Mouse (Mus musculus) CH12.LX (cell line): ENCODE measurements around the gene Sept9. TPM values are rescaled to one million over a fixed set of nuclear protein-coding genes. Genes with fewer than 3 reads are reported as not detected.

Experiments used
- DNase-seq: peaks from one replicate; pipeline ENCODE4 v3.0.0-alpha.2; 2013; ENCODE audit errors: extremely low read depth
- H3K27ac ChIP-seq: 2 replicates; pipeline ENCODE4 v1.5.1; 2012; ENCODE audit warnings: low read depth, mild to moderate bottlenecking, control low read depth, moderate library complexity; ENCODE audit not compliant: insufficient read depth
- H3K27me3 ChIP-seq: replicated peaks from 2 replicates; pipeline ENCODE3; 2012; ENCODE audit warnings: inconsistent platforms
- H3K36me3 ChIP-seq, 2 experiments: replicated peaks in 1 of 2; 2 replicates each; pipeline versions ENCODE3 to v1.6.1; 2012; ENCODE audit warnings: inconsistent platforms in 1 of 2, low read length in 1 of 2, mild to moderate bottlenecking in 1 of 2, mixed read lengths in 1 of 2, moderate library complexity in 1 of 2; ENCODE audit not compliant: control insufficient read depth in 1 of 2, insufficient read depth in 1 of 2
- H3K4me1 ChIP-seq, 2 experiments: 2 replicates each; pipeline ENCODE4 v1.6.1; 2012; ENCODE audit warnings: inconsistent platforms in 1 of 2, moderate library complexity in 1 of 2; ENCODE audit not compliant: insufficient read depth in 2 of 2, control insufficient read depth in 1 of 2
- H3K4me2 ChIP-seq: 2 replicates; pipeline ENCODE4 v1.6.1; 2012; ENCODE audit warnings: low read depth, mild to moderate bottlenecking, control low read depth; ENCODE audit not compliant: poor library complexity, insufficient read depth, severe bottlenecking
- H3K4me3 ChIP-seq, 3 experiments: fragments of 150-350 bp in 1 of 3; sonication (generic) in 1 of 3; replicated peaks in 1 of 3; 2 replicates each; pipeline versions ENCODE3 to v1.5.1; 2011 to 2012; ENCODE audit warnings: low read depth in 2 of 3, low read length in 2 of 3, mild to moderate bottlenecking in 2 of 3, moderate library complexity in 2 of 3, control low read depth in 1 of 3, improper control_type of control experiment in 1 of 3, inconsistent platforms in 1 of 3, mixed read lengths in 1 of 3; ENCODE audit not compliant: poor library complexity in 1 of 3
- H3K79me2 ChIP-seq: replicated peaks from 2 replicates; pipeline ENCODE4 v1.6.1; 2012; ENCODE audit warnings: mild to moderate bottlenecking, moderate library complexity; ENCODE audit not compliant: control insufficient read depth, poor library complexity, insufficient read depth, severe bottlenecking; ENCODE audit errors: extremely low read depth
- H3K9ac ChIP-seq: 2 replicates; pipeline ENCODE4 v1.6.1; 2012; ENCODE audit warnings: low read depth, mild to moderate bottlenecking, control low read depth, moderate library complexity; ENCODE audit not compliant: insufficient read depth
- H3K9me3 ChIP-seq: replicated peaks from 2 replicates; pipeline ENCODE3; 2012; ENCODE audit warnings: low read length, inconsistent platforms, mixed read lengths
- BHLHE40 ChIP-seq: IDR thresholded peaks from 2 replicates; pipeline ENCODE4 v1.6.1; 2011; ENCODE audit warnings: mild to moderate bottlenecking, low read depth, low read length, improper control_type of control experiment
- CHD1 ChIP-seq: IDR thresholded peaks from 2 replicates; pipeline ENCODE4 v1.6.1; 2012; ENCODE audit warnings: low read depth, low read length, improper control_type of control experiment, inconsistent platforms
- CHD2 ChIP-seq: IDR thresholded peaks from 2 replicates; pipeline ENCODE4 v1.6.1; 2011; ENCODE audit warnings: low read length, improper control_type of control experiment
- CTCF ChIP-seq, 2 experiments: IDR thresholded peaks in 1 of 2; conservative IDR thresholded peaks in 1 of 2; 2 replicates each; pipeline ENCODE4 v1.5.1; 2011 to 2012; ENCODE audit warnings: low read depth in 2 of 2, low read length in 2 of 2, improper control_type of control experiment in 1 of 2, inconsistent platforms in 1 of 2, mild to moderate bottlenecking in 1 of 2, moderate library complexity in 1 of 2
- E2F4 ChIP-seq: IDR thresholded peaks from 2 replicates; pipeline ENCODE4 v1.6.1; 2011; ENCODE audit warnings: low read depth, low read length, improper control_type of control experiment; ENCODE audit not compliant: insufficient replicate concordance
- ELF1 ChIP-seq: IDR thresholded peaks from 2 replicates; pipeline ENCODE4 v1.6.1; 2014; ENCODE audit warnings: low read depth, mild to moderate bottlenecking, inconsistent platforms, low read length, improper control_type of control experiment
- EP300 ChIP-seq: IDR thresholded peaks from 2 replicates; pipeline ENCODE4 v1.6.1; 2011; ENCODE audit warnings: low read length, improper control_type of control experiment
- ETS1 ChIP-seq: conservative IDR thresholded peaks from 2 replicates; pipeline ENCODE4 v1.6.1; 2012; ENCODE audit warnings: low read depth, mild to moderate bottlenecking, inconsistent platforms, low read length, improper control_type of control experiment, moderate library complexity
- GABPA ChIP-seq: IDR thresholded peaks from 2 replicates; pipeline ENCODE4 v1.6.1; 2012; ENCODE audit warnings: low read depth, low read length, improper control_type of control experiment, inconsistent platforms; ENCODE audit not compliant: insufficient replicate concordance
- IRF4 ChIP-seq: IDR thresholded peaks from 2 replicates; pipeline ENCODE4 v1.6.1; 2014; ENCODE audit warnings: low read depth, mild to moderate bottlenecking, inconsistent platforms, low read length, improper control_type of control experiment
- JUN ChIP-seq: IDR thresholded peaks from 2 replicates; pipeline ENCODE4 v1.6.1; 2011; ENCODE audit warnings: low read depth, mild to moderate bottlenecking, low read length, improper control_type of control experiment, moderate library complexity; ENCODE audit not compliant: insufficient read depth
- JUND ChIP-seq: conservative IDR thresholded peaks from 2 replicates; pipeline ENCODE4 v1.6.1; 2011; ENCODE audit warnings: low read depth, low read length, improper control_type of control experiment
- MAFK ChIP-seq: IDR thresholded peaks from 2 replicates; pipeline ENCODE4 v1.6.1; 2011; ENCODE audit warnings: low read length, improper control_type of control experiment; ENCODE audit not compliant: insufficient replicate concordance
- MAZ ChIP-seq: IDR thresholded peaks from 2 replicates; pipeline ENCODE4 v1.6.1; 2012; ENCODE audit warnings: low read depth, mild to moderate bottlenecking, inconsistent platforms, low read length, improper control_type of control experiment, moderate library complexity
- MEF2A ChIP-seq: IDR thresholded peaks from 2 replicates; pipeline ENCODE4 v1.6.1; 2014; ENCODE audit warnings: low read depth, mild to moderate bottlenecking, inconsistent platforms, low read length, improper control_type of control experiment, borderline replicate concordance
- MXI1 ChIP-seq: IDR thresholded peaks from 2 replicates; pipeline ENCODE4 v1.6.1; 2011; ENCODE audit warnings: mild to moderate bottlenecking, low read depth, low read length, improper control_type of control experiment
- MYC ChIP-seq: IDR thresholded peaks from 2 replicates; pipeline ENCODE4 v1.6.1; 2011; ENCODE audit warnings: low read depth, mild to moderate bottlenecking, improper control_type of control experiment, low read length
- NELFE ChIP-seq: IDR thresholded peaks from 2 replicates; pipeline ENCODE4 v1.6.1; 2011; ENCODE audit warnings: low read depth, low read length, improper control_type of control experiment
- NRF1 ChIP-seq: IDR thresholded peaks from 2 replicates; pipeline ENCODE4 v1.6.1; 2014; ENCODE audit warnings: low read depth, mild to moderate bottlenecking, inconsistent platforms, low read length, improper control_type of control experiment, moderate library complexity
- POLR2A ChIP-seq: IDR thresholded peaks from 2 replicates; pipeline ENCODE4 v1.6.1; 2011; ENCODE audit warnings: low read depth, mild to moderate bottlenecking, improper control_type of control experiment, low read length
- POLR2AphosphoS2 ChIP-seq: IDR thresholded peaks from 2 replicates; pipeline ENCODE4 v1.6.1; 2011; ENCODE audit warnings: low read depth, low read length, improper control_type of control experiment
- RAD21 ChIP-seq: IDR thresholded peaks from 2 replicates; pipeline ENCODE4 v1.6.1; 2011; ENCODE audit warnings: low read depth, mild to moderate bottlenecking, low read length, improper control_type of control experiment, moderate library complexity
- RCOR1 ChIP-seq: conservative IDR thresholded peaks from 2 replicates; pipeline ENCODE4 v1.6.1; 2012; ENCODE audit warnings: low read depth, mild to moderate bottlenecking, inconsistent platforms, low read length, improper control_type of control experiment
- SIN3A ChIP-seq: IDR thresholded peaks from 2 replicates; pipeline ENCODE4 v1.6.1; 2012; ENCODE audit warnings: low read length, improper control_type of control experiment, inconsistent platforms
- SMC3 ChIP-seq: IDR thresholded peaks from 2 replicates; pipeline ENCODE4 v1.6.1; 2011; ENCODE audit warnings: low read depth, low read length, improper control_type of control experiment
- TBP ChIP-seq: conservative IDR thresholded peaks from 2 replicates; pipeline ENCODE4 v1.6.1; 2011; ENCODE audit warnings: low read depth, low read length, improper control_type of control experiment
- TCF12 ChIP-seq: IDR thresholded peaks from 2 replicates; pipeline ENCODE4 v1.6.1; 2014; ENCODE audit warnings: low read depth, mild to moderate bottlenecking, inconsistent platforms, low read length, improper control_type of control experiment
- UBTF ChIP-seq: IDR thresholded peaks from 2 replicates; pipeline ENCODE4 v1.6.1; 2012; ENCODE audit warnings: low read depth, mild to moderate bottlenecking, inconsistent platforms, low read length, improper control_type of control experiment, moderate library complexity
- USF2 ChIP-seq: conservative IDR thresholded peaks from 2 replicates; pipeline ENCODE4 v1.6.1; 2011; ENCODE audit warnings: low read depth, low read length, improper control_type of control experiment
- ZC3H11A ChIP-seq: IDR thresholded peaks from 2 replicates; pipeline ENCODE4 v1.6.1; 2012; ENCODE audit warnings: low read depth, mild to moderate bottlenecking, inconsistent platforms, low read length, improper control_type of control experiment
- ZKSCAN1 ChIP-seq: IDR thresholded peaks from 2 replicates; pipeline ENCODE4 v1.6.1; 2012; ENCODE audit warnings: low read depth, inconsistent platforms, low read length, improper control_type of control experiment, borderline replicate concordance
- dilution Hi-C: fragments of 300-500 bp; cut with MboI; formaldehyde crosslinking; loops from 2 replicates; pipeline ENCODE4 v1.14.3; 2020; ENCODE audit warnings: low sequenced_read_pairs; ENCODE audit not compliant: extremely low pct_unique_long_range_greater_than_20kb, extremely low pct_ligation_motif_present
- in situ Hi-C: fragments of 300-500 bp; cut with MboI; formaldehyde crosslinking; loops from 3 replicates; pipeline ENCODE4 v1.14.3; 2019; ENCODE audit warnings: low sequenced_read_pairs, low pct_ligation_motif_present, low pct_unique_long_range_greater_than_20kb, mixed read lengths
- polyA plus RNA-seq: library from polyadenylated mRNA; unstranded; fragments of >175 nt; gene quantifications from 2 replicates; pipeline ENCODE4 v1.2.1, GENCODE M21; 2012; ENCODE audit warnings: low read depth; ENCODE audit not compliant: insufficient read length
- total RNA-seq, 2 experiments: library from RNA; depleted of rRNA; stranded (reverse); fragments of 300-350 nt in 1 of 2; fragments of >200 nt in 1 of 2; gene quantifications; 2 replicates each; pipeline ENCODE4 v1.2.3; 2012 to 2014

Sept9 gene
- total and polyA plus RNA-seq, 3 experiments: 47.6 to 128 (median 110) TPM

DNA sequence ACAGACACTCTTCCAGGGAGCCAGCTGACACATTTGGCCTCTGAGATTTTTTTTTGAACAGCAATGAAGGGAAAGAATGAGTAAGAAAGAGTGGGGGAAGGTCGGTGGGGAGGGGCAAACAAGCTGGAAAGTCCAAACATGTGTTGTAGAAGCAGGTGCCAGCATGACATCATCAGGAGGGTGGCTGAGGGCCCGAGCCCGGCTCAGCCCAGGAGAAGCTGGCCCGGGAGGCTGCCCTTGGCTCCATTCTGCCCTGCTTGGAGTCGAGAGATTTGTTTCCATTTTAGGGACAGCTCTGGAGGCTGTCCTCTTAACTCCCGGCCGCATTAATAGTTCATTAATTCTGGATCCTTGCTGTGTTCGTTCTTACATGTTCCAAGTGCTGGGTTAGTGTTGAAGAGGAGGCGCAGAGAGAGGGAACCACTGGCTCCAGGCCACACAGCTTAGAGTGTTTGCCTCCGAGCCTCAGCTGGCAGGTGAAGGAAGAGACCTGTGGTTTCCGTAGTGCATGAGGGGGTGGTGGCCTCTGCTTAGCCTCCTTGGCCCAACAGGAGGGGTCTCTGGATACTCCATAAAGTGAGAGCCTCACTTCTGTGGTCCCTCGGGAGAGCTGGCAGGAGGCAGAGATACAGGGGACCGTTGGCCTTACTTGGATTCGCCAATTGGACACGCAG, 111.8 kb downstream of the Sept9 start (continued):
- TF ChIP-seq CTCF (conservative IDR thresholded peaks at IDR 0.05 in 1 of 2, IDR thresholded peaks at IDR 0.05 in 1 of 2; ENCODE audit: low read depth in 2 of 2, low read length in 2 of 2) (no peak), UBTF (0 out of 2 replicates have a peak, but pooled peaks have one; percentile 58), SIN3A (peak; percentile 97), POLR2AphosphoS2 (no peak), NELFE (no peak), MEF2A (peak; percentile 96), NRF1 (peak; percentile 39; the same call in 1 of the 2 replicates), MXI1 (peak; percentile 93), IRF4 (peak; percentile 94), USF2 (no peak), JUN (peak; percentile 100), TCF12 (peak; percentile 99), BHLHE40 (peak; percentile 98)
- TF ChIP-seq, all 38 proteins: peak for 26

DNA sequence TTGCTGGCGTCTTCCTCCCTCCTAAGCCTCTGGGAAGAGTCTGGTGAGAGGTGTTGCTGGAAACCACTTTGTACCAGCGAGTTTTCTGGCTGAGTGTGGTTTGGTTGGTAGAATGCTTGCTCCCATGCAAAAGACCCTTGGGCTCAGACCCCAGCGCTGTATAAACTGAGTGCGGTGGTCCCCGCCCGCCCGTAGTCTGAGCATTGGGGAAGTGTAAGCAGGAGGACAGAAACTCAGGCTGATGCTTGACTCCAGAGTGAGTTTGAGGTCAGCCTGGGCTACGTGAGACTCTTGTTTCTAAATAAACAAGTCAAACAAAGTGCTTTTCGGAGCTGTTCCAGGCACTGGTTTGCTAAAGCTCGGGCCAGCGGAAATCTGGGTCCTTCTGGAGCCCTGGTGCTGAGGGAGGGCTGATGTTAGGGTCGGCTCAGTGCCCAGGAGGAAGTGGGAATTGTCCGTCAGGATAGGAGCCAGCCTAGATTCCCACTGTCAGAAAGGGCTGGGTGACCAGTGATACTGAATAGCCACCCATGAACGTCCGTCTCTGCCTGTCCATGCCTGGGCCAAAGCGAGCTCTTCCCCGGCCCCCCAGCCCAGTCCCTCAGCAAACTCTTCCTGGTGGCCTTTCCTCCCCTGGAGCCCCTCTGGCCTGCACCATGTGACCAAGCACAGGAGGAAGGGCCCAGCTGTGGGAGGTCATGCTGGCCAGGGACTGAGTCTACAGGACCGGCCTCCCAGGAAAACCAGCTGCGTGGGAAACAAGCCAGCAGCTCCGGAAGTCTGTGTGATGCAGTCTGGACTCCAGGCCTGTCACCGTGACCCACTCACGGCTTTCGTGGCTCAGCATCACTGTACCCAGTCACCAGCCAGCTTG, 112.8 kb downstream of the Sept9 start:
- H3K4me1 ChIP-seq: peaks cover 79 to 93% of the 10 kb centered on the region in 2 experiments
- peak overlapping the region; percentile 18 to 27 (median 19) for H3K4me3 ChIP-seq
- H3K27me3 ChIP-seq: no peaks in the 10 kb centered on the region
- H3K79me2 ChIP-seq: peaks cover 22% of the 10 kb centered on the region
- dilution Hi-C loops (no loop called here), in situ Hi-C loops (loop anchor here (5.0 kb wide), 2 partner anchors 45 to 65 kb away; no protein-coding TSS in a partner anchor)
- no peaks in the 10 kb centered on the region for H3K9me3 ChIP-seq
- peak overlapping the region; percentile 67 for H3K4me2 ChIP-seq
- DNase-seq: no peak
- peak overlapping the region; percentile 98 for H3K27ac ChIP-seq
- peaks cover 1 to 38% of the 10 kb centered on the region in 2 experiments for H3K36me3 ChIP-seq
- H3K9ac ChIP-seq: peak overlapping the region; percentile 62
- TF ChIP-seq ZC3H11A (no peak), MAZ (0 out of 2 replicates have a peak, but pooled peaks have one; percentile 31), ETS1 (0 out of 2 replicates have a peak, but pooled peaks have one; percentile 7), NELFE (0 out of 2 replicates have a peak, but pooled peaks have one; percentile 13), ELF1 (0 out of 2 replicates have a peak, but pooled peaks have one; percentile 2), MXI1 (no peak; the same call in none of the 2 replicates), POLR2A (no peak), IRF4 (peak; percentile 56), EP300 (peak; percentile 61; the same call in 1 of the 2 replicates), CHD1 (peak; percentile 85), SIN3A (peak; percentile 52; the same call in 1 of the 2 replicates), MEF2A (no peak), JUND (no peak; the same call in 1 of the 2 replicates), GABPA (no peak), TCF12 (no peak; the same call in 1 of the 2 replicates), MYC (no peak), RAD21 (no peak), E2F4 (no peak), RCOR1 (no peak), UBTF (0 out of 2 replicates have a peak, but pooled peaks have one; percentile 28), MAFK (0 out of 2 replicates have a peak, but pooled peaks have one; percentile 5), TBP (no peak), SMC3 (peak; percentile 15), CHD2 (no peak), BHLHE40 (0 out of 2 replicates have a peak, but pooled peaks have one; percentile 1), ZKSCAN1 (no peak)
